Mouse (Mus musculus) midbrain, postnatal 0 days (tissue): ENCODE results near the gene Cd79b. TPM values are rescaled to one million over a fixed set of nuclear protein-coding genes. Genes with fewer than 3 reads are reported as not detected.

Experiments
- ATAC-seq: fragments of 200-750 bp; cut with Nextera tagmentation; 2 replicates; pipeline ENCODE4 v1.8.0; 2017; ENCODE audit warnings: moderate number of reproducible peaks, mild to moderate bottlenecking, moderate TSS enrichment, moderate library complexity; ENCODE audit not compliant: low FRiP score
- DNase-seq: peaks from one replicate; pipeline ENCODE4 v3.0.0-alpha.2; 2015; ENCODE audit warnings: low spot score
- H3K27ac ChIP-seq: fragments of 300-500 bp; sonication (generic); 2 replicates; pipeline ENCODE4 v1.5.1; 2014; ENCODE audit warnings: low read depth, mild to moderate bottlenecking, low read length, mixed read lengths
- H3K27me3 ChIP-seq: fragments of 300-500 bp; sonication (generic); 2 replicates; pipeline ENCODE4 v1.6.1; 2014; ENCODE audit warnings: low read length, control low read depth, mixed read lengths; ENCODE audit not compliant: insufficient read depth
- H3K36me3 ChIP-seq: fragments of 300-500 bp; sonication (generic); 2 replicates; pipeline ENCODE4 v1.6.1; 2014; ENCODE audit warnings: low read length, control low read depth, mixed read lengths; ENCODE audit not compliant: insufficient read depth
- H3K4me1 ChIP-seq: fragments of 300-500 bp; sonication (generic); 2 replicates; pipeline ENCODE4 v1.6.1; 2014; ENCODE audit warnings: mild to moderate bottlenecking, control low read depth, antibody characterized with exemption, low read length, mixed read lengths; ENCODE audit not compliant: insufficient read depth
- H3K4me2 ChIP-seq: fragments of 300-500 bp; sonication (generic); 2 replicates; pipeline ENCODE4 v1.6.1; 2014; ENCODE audit warnings: low read depth, mild to moderate bottlenecking, low read length, mixed read lengths; ENCODE audit not compliant: poor library complexity, severe bottlenecking
- H3K4me3 ChIP-seq: fragments of 300-500 bp; sonication (generic); 2 replicates; pipeline ENCODE4 v1.5.1; 2014; ENCODE audit warnings: low read depth, mild to moderate bottlenecking, low read length, moderate library complexity
- H3K9ac ChIP-seq: fragments of 300-500 bp; sonication (generic); replicated peaks from 2 replicates; pipeline ENCODE4 v1.6.1; 2014; ENCODE audit warnings: mild to moderate bottlenecking, low read length, moderate library complexity, mixed read lengths; ENCODE audit not compliant: poor library complexity, severe bottlenecking
- H3K9me3 ChIP-seq: fragments of 300-500 bp; sonication (generic); 2 replicates; pipeline ENCODE4 v1.6.1; 2016; ENCODE audit warnings: low read length, control low read depth
- CTCF ChIP-seq: IDR thresholded peaks from 2 replicates; pipeline ENCODE4 v1.5.1; 2016; ENCODE audit warnings: antibody characterized with exemption, mild to moderate bottlenecking
- WGBS: fragments of 180-500 bp; shearing (Covaris S2); extraction: QIAGEN DNeasy Blood & Tissue Kit; methylation state at CpG from one replicate; pipeline ENCODE4 v1.1.7; 2014; 5-methylcytosine and 5-hydroxymethylcytosine counted together
- polyA plus RNA-seq: library from polyadenylated mRNA; unstranded; fragments of >200 nt; fragmentation: Nextera tagmentation; extraction: Ambion mirVana; gene quantifications from 2 replicates; pipeline ENCODE4 v1.2.1, GENCODE M21; 2015
- total RNA-seq: library from RNA; depleted of rRNA; stranded (reverse); fragments of >200 nt; gene quantifications from 2 replicates; pipeline ENCODE4 v1.2.3, GENCODE M21; 2014

Cd79b gene
- total and polyA plus RNA-seq, 2 experiments from 2014 or later: 0.38 to 1.1 TPM

DNA sequence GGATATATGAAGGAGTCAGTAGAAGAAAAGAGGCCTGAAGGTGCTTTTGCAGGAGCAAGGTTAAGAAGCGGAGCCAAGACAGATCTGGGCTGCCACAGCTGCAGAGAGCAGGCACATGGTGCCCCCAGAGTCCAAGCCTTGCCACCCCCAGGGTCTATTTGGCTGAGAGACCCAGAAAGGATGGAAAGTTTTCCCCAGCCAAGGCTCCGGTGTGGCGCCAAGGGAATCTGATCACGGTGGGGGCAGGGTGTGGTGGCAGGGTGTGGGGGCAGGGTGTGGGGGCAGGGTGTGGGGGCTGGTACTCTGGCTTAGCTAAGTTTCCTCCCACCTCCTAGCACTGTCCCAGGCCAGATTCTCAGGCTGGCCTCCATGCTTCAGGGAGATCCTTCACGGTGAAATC, 14.0 kb upstream of the Cd79b start:
- Histone ChIP-seq H3K9me3 (no peaks in the 10 kb centered on the region), H3K27ac (no peak overlapping the region), H3K4me1 (no peaks in the 10 kb centered on the region), H3K27me3 (no peaks in the 10 kb centered on the region), H3K4me3 (no peak overlapping the region), H3K9ac (no peak overlapping the region), H3K4me2 (no peak overlapping the region), H3K36me3 (no peaks in the 10 kb centered on the region)
- ATAC-seq (no peak), DNase-seq (no peak)
- no peak for TF ChIP-seq CTCF
- 75% methylated on average over 5 of the region's 5 CpGs for WGBS

DNA sequence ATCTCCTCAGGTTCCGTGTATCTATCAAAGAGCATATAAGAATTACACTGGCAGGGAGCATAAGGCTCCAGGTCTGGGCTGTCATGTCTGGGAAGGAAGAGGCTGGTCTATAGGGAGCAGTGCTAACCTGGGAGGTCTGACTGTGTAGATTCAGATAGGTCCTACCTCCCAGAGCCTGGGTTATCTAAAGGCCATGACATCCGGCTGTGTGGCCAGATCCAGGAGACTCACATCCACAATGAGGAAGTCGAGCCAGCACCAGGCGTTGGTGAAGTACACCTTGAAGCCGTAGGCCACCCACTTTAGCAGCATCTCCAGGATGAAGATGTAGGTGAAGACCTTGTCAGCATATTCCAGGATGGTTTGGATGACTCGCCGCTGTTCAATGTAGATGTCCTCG, 11.9 kb upstream of the Cd79b start:
- H3K9me3 ChIP-seq: no peaks in the 10 kb centered on the region
- no peaks in the 10 kb centered on the region for H3K36me3 ChIP-seq
- no peak for TF ChIP-seq CTCF
- 90% methylated on average over 8 of the region's 8 CpGs for WGBS
- no peak overlapping the region for H3K4me3 ChIP-seq
- no peak overlapping the region for H3K9ac ChIP-seq
- no peaks in the 10 kb centered on the region for H3K4me1 ChIP-seq
- H3K27ac ChIP-seq: no peak overlapping the region
- DNase-seq: no peak
- H3K4me2 ChIP-seq: no peak overlapping the region
- no peak for ATAC-seq
- no peaks in the 10 kb centered on the region for H3K27me3 ChIP-seq

DNA sequence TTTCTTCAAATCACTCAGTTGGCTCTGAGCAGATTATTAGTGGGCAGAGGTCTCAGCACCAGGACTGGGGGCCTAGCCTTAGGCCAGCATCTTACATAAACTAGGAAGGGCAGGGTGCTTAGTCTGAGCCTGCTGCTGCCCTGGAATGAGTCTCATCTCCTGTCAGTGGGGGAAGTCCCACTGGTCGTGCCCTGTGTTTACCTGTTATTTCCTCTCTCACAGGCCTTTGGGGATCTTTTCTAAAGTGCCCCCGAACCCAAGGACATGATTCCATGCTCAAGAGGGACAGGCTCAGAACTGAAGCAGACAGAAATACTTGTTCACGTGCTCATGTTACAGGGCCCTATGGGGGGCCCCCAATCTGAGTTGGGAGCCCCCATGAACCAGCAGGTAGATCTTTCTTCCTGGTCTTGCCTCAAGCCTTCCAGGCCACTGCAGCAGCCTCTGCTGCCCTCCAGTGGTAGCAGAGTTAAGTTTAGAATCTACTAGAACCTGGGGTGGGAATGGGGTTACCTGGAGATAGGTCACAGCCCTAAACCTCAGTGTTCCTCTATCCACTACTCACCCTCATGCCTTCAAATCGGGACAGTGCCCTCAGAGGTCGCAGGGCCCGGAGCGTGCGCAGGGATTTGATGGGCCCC, 11.1 kb upstream of the Cd79b start:
- peak; percentile 79 for TF ChIP-seq CTCF
- WGBS: 65% methylated on average over 8 of the region's 8 CpGs
- no peaks in the 10 kb centered on the region for H3K4me1 ChIP-seq

DNA sequence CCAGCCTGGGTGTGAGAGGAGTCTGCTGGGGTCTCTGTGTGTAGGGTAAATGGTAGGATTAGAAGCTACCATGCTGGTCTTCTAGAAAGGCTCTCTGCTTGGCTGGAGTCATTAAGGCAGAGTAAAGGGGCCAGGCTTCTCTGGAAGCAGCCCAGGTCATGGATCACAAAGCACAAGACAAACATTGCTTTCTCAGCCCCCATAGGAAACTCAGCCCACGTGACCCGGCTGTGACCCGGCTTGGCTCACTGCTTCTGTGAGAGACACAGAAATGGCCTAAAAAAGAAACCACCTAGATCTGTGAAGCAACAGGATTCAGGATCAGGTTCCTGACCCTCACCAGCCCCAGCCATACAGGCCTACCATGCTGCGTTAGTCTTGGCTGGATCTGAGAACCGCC, 10.3 kb upstream of the Cd79b start:
- ATAC-seq: no peak
- no peaks in the 10 kb centered on the region for H3K9me3 ChIP-seq
- H3K27ac ChIP-seq: no peak overlapping the region
- 43% methylated on average over 5 of the region's 5 CpGs for WGBS
- no peaks in the 10 kb centered on the region for H3K27me3 ChIP-seq
- H3K4me3 ChIP-seq: no peak overlapping the region
- H3K36me3 ChIP-seq: no peaks in the 10 kb centered on the region
- no peak for TF ChIP-seq CTCF
- no peak overlapping the region for H3K4me2 ChIP-seq
- H3K4me1 ChIP-seq: no peaks in the 10 kb centered on the region
- no peak overlapping the region for H3K9ac ChIP-seq
- DNase-seq: no peak

More for the DNA sequence above, 11.1 kb upstream of the Cd79b start:
- ATAC-seq (no peak), DNase-seq (peak; percentile 56)
- Histone ChIP-seq H3K27me3 (no peaks in the 10 kb centered on the region), H3K4me3 (no peak overlapping the region), H3K4me2 (no peak overlapping the region), H3K36me3 (no peaks in the 10 kb centered on the region), H3K27ac (no peak overlapping the region), H3K9me3 (no peaks in the 10 kb centered on the region), H3K9ac (no peak overlapping the region)

DNA sequence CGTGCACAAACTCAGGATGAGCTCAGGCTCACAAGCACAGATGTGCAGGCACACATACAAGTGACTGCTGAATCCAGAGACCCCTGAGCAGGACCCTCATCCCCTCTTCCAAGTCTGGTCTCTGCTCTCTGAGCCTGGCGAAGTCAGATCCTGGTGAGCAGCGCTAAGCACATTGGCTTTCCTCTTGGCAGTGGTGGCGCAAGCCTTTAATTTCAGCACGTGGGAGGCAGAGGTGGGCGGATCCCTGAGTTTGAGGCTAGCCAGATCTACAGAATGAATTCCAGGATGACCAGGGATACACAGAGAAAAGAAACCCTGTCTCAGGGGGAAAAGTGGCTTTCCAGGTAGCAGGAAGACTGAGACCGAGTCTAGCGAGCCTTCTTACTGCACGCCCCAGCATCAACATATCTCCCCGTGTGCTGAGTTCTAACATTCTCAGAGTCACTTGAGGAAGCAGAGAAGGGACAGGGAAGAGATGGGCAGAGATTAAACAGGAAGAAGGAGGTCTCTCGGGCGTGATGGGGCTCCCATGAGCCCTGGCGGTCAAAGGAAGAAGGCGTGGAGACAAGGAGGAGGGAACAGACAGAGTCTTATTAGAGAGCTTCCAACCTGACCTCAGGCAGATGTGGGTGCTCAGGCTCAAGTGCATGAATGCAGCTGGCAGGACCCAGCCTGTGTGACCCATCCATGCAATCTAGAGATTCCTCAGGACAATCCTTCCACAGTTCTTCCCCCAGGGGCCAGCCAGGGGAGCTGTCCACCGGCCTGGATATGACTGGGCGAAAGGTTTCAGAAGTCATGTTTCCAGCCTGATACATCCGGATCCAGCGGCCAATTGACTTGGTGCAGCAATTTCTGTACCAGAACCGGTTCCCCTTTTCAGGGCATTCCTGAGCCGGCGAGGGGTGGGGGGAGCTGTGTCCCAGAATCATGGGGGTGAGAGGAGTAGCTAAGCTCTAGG, 4.1 kb upstream of the Cd79b start:
- no peak for ATAC-seq
- 78% methylated on average over 21 of the region's 21 CpGs for WGBS
- H3K36me3 ChIP-seq: no peaks in the 10 kb centered on the region
- H3K4me1 ChIP-seq: no peaks in the 10 kb centered on the region
- no peak overlapping the region for H3K4me2 ChIP-seq
- H3K27me3 ChIP-seq: no peaks in the 10 kb centered on the region
- no peak for DNase-seq
- H3K4me3 ChIP-seq: no peak overlapping the region
- H3K27ac ChIP-seq: no peak overlapping the region
- TF ChIP-seq CTCF: no peak
- no peak overlapping the region for H3K9ac ChIP-seq
- H3K9me3 ChIP-seq: no peaks in the 10 kb centered on the region

DNA sequence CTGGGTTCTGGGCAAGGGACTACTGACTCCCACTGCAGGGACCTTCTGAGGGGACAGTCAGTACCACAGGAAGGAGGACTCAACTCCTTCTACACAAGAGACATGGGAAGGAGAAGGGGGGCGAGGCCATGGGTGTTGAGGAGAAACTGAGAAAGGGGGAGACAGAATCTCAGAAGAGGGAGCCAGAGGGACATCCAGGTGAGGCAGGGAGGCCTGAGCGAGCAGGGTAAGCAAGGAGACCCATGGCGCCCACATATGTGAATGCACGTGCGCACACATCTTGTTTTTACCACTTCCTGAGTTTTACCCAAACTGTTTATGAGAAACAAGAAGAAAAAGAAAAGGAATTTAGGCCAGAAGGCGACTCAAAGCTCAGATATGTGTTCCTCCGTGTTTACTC, 3.2 kb upstream of the Cd79b start:
- Histone ChIP-seq H3K27me3 (no peaks in the 10 kb centered on the region), H3K9ac (no peak overlapping the region), H3K27ac (no peak overlapping the region), H3K4me3 (no peak overlapping the region), H3K9me3 (no peaks in the 10 kb centered on the region), H3K4me1 (no peaks in the 10 kb centered on the region), H3K4me2 (no peak overlapping the region), H3K36me3 (no peaks in the 10 kb centered on the region)
- ATAC-seq (no peak), DNase-seq (no peak)
- WGBS: 80% methylated on average over 7 of the region's 7 CpGs
- TF ChIP-seq CTCF: no peak
